In the genomic region with DNA sequence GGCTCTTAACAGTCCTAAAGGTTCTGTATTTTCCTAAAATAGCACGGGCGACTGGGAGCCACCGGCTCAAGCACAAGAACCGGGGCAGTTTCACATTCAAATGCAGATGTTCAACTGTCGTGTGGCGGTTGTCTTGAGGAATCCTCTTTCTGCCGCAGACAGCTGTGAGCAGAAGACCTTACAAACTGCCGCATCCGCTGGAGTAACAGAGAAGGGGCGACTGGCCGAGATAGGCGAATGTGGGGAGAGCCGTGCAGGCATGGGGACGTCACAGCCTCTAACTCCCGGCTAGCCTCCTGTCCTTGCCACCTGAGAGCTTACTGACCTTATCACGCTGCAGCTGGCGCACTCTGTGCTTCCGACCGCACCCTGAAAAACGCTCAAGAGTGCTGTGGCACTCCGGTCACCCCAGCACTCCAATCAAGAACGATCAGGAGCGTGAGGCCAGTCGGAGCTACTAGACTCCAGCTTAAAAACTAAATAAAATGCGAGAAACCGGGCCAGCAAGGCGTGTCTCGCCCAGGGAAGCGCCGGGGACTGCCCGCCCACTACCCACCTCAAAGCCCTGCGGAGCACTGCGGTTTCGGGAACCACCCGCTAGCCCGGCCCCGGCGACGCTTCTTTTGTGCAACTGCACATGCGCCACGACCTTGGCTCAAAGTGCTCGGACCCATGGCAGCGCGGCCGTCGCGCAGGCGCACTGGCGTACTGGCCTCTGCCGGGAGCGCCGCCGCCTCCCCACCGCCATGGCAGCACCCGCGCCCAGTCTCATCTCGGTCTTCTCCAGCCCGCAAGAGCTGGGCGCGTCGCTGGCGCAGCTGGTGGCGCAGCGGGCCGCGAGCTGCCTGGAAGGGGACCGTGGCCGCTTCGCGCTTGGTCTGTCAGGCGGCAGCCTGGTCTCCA, we compare ENCODE assay signal across 7 mouse cellular contexts. TPM values are rescaled to one million over a fixed set of nuclear protein-coding genes. Genes with fewer than 3 reads are reported as not detected.
DNase-seq lines count a peak whose midpoint lies in the region; ATAC-seq lines count a peak whose summit lies in the region.

A gene (plus strand): TSS at position 706 of the 903 bp plus-strand sequence.

- H3K27ac ChIP-seq in limb, embryonic 10.5 days = peak within 1 kb of the TSS; percentile 97
- H3K27ac ChIP-seq in midbrain, embryonic 13.5 days = peak within 1 kb of the TSS; percentile 98

- H3K9me3 ChIP-seq in limb, embryonic 10.5 days (replicated peaks) = no peaks in the 10 kb centered on the region
- H3K9me3 ChIP-seq in midbrain, embryonic 13.5 days = no peaks in the 10 kb centered on the region

- peak within 1 kb of the TSS; percentile 90 for H3K4me3 ChIP-seq in limb, embryonic 10.5 days
- peak within 1 kb of the TSS; percentile 75 for H3K4me3 ChIP-seq in midbrain, embryonic 13.5 days (replicated peaks)

- ATAC-seq in midbrain, embryonic 13.5 days = peak; percentile 90

- H3K27me3 ChIP-seq in limb, embryonic 10.5 days (ENCODE audit: low read depth, poor library complexity, severe bottlenecking) = peaks cover 21% of the 10 kb centered on the region; the same call in 1 of the 2 replicates
- H3K27me3 ChIP-seq in midbrain, embryonic 13.5 days = no peaks in the 10 kb centered on the region

- H3K4me1 ChIP-seq in limb, embryonic 10.5 days = peaks cover 41% of the 10 kb centered on the region
- H3K4me1 ChIP-seq in midbrain, embryonic 13.5 days (replicated peaks) = peaks cover 41% of the 10 kb centered on the region

- under 1% methylated on average over 71 of the region's 71 CpGs for WGBS in limb, embryonic 10.5 days
- WGBS in midbrain, embryonic 13.5 days = under 1% methylated on average over 66 of the region's 71 CpGs

- peak within 1 kb of the TSS; percentile 94 for H3K4me2 ChIP-seq in midbrain, embryonic 13.5 days (replicated peaks)

- peaks cover 16% of the 10 kb centered on the region for H3K36me3 ChIP-seq in limb, embryonic 10.5 days
- peaks cover 17% of the 10 kb centered on the region for H3K36me3 ChIP-seq in midbrain, embryonic 13.5 days

- peak within 1 kb of the TSS; percentile 96 for H3K9ac ChIP-seq in midbrain, embryonic 13.5 days (replicated peaks)

- peak; percentile 94 for DNase-seq in adrenal gland, adult 8-10 months
- peak; percentile 94 for DNase-seq in embryo, embryonic 9.5 days (ENCODE audit: extremely low spot score)
- no peak for DNase-seq in gonadal fat pad, adult 2 months (ENCODE audit: low read depth)
- DNase-seq in kidney, adult 11 months = peak; percentile 95
- DNase-seq in limb, embryonic 10.5 days (ENCODE audit: low spot score) = peak; percentile 98
- DNase-seq in spleen, adult 12 weeks (ENCODE audit: low spot score) = peak; percentile 82

RNA-seq across cellular contexts. Expression of the gene that starts here (rescaled TPM):
- 100 to 1,000 TPM; 116 to 141 (median 124) TPM for total RNA-seq in adrenal gland, adult 8-10 months (2022)
- 111 and 134 TPM in 2 replicates for polyA plus RNA-seq in gonadal fat pad, adult 2 months (2012; rRNA removed)
- 241 and 263 TPM in 2 replicates for polyA plus RNA-seq in limb, embryonic 10.5 days (2016; fragmentation: Nextera tagmentation; extraction: Ambion mirVana)
- 201 and 208 TPM in 2 replicates for polyA plus RNA-seq in midbrain, embryonic 13.5 days (2015; fragmentation: Nextera tagmentation; extraction: Ambion mirVana)
